In the genomic region with DNA sequence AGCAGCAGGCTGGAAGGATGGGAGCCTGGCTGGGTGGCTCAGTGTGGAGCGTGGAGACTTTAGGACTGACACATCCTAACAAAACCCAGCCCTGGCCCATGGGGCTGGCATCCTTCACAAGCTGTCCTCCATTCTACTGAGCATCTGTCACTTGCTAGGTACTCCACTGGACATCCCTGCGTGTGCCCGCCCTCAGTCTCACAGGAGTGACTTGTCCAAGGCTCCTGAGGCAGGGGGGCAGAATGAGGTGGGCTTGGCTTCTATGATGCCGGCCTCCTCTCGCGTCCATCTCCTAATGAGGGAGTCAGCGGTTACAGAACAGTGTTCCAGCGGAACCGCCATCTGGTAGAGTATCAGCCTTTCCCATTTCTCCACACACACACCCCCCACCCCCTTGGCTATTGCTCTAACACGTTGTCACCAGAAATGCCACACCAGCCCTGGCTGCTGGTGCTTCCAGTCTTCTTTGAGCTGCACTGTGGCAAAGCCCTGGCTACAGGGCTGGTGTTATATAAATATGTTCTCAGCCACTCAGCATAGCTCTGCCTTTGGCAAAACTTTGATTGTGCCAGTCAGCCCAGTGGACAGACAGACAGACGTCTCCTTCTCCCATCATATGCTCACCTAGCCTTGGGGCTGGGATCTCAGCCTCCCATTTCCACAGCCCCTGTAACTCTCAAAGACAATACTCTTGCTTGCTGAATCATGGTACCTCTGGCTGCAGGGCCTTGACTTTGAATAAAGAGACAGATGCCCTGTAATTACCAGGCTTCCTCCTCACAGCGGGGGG, we compare ENCODE assay signal across 12 mouse cellular contexts. TPM values are rescaled to one million over a fixed set of nuclear protein-coding genes. Genes with fewer than 3 reads are reported as not detected.
DNase-seq lines count a peak whose midpoint lies in the region; ATAC-seq lines count a peak whose summit lies in the region.
"Had no signal": no experiment of that assay in that cellular context is flagged by ENCODE, and none has a peak within 500 bp of the region (broad histone marks: within the 10 kb centered on the region; RNA-seq: fewer than 3 reads in every experiment).

No protein-coding gene starts in this region.

- DNase-seq in adrenal gland, postnatal 14 days = peak; percentile 34
- DNase-seq in adrenal gland, adult 18-20 months (ENCODE audit: low spot score in 2 of 2) = no peak
- DNase-seq in heart, postnatal 36 days = no peak

- 0 out of 2 replicates have a peak overlapping the region, but pooled peaks have one; percentile 21 for H3K27ac ChIP-seq in neural tube, embryonic 12.5 days
- H3K27ac ChIP-seq in neural tube, embryonic 15.5 days (replicated peaks) = no peak overlapping the region
- peak overlapping the region; percentile 34 for H3K27ac ChIP-seq in forebrain, embryonic 15.5 days (replicated peaks)
- H3K27ac ChIP-seq: liver, embryonic 15.5 days had no signal

- WGBS in neural tube, embryonic 12.5 days = 68% methylated on average over 11 of the region's 12 CpGs
- WGBS in neural tube, embryonic 15.5 days = 57% methylated on average over 11 of the region's 12 CpGs
- WGBS in forebrain, embryonic 15.5 days = 65% methylated on average over 11 of the region's 12 CpGs

- no peak overlapping the region for H3K4me2 ChIP-seq in neural tube, embryonic 12.5 days (replicated peaks)
- no peak overlapping the region for H3K4me2 ChIP-seq in neural tube, embryonic 15.5 days
- H3K4me2 ChIP-seq in forebrain, embryonic 15.5 days (replicated peaks) = no peak overlapping the region
- H3K4me2 ChIP-seq: liver, embryonic 15.5 days had no signal

- intact Hi-C loops in heart, postnatal 36 days (cut with DNase I) = loop anchor here (5.0 kb wide), 1 partner anchor 168 kb away; no protein-coding TSS in a partner anchor

- H3K9me3 ChIP-seq in neural tube, embryonic 12.5 days = no peaks in the 10 kb centered on the region
- no peaks in the 10 kb centered on the region for H3K9me3 ChIP-seq in neural tube, embryonic 15.5 days (replicated peaks)
- H3K9me3 ChIP-seq in forebrain, embryonic 15.5 days = no peaks in the 10 kb centered on the region
- H3K9me3 ChIP-seq: liver, embryonic 15.5 days had no signal

- ATAC-seq in neural tube, embryonic 12.5 days (ENCODE audit: low FRiP score, low read depth) = 0 out of 2 replicates have a peak, but pooled peaks have one; percentile 29
- no peak for ATAC-seq in neural tube, embryonic 15.5 days (ENCODE audit: low FRiP score)
- ATAC-seq in forebrain, embryonic 15.5 days (replicated peaks) = no peak
- no peak for ATAC-seq in CD4-positive, CD25-positive, alpha-beta regulatory T cell, adult 4 months
- ATAC-seq in granulocyte monocyte progenitor cell, adult 5-6 weeks (replicated peaks; ENCODE audit: poor library complexity, severe bottlenecking) = no peak

- no peaks in the 10 kb centered on the region for H3K27me3 ChIP-seq in neural tube, embryonic 12.5 days (replicated peaks)
- no peaks in the 10 kb centered on the region for H3K27me3 ChIP-seq in neural tube, embryonic 15.5 days (replicated peaks)
- no peaks in the 10 kb centered on the region for H3K27me3 ChIP-seq in forebrain, embryonic 15.5 days
- H3K27me3 ChIP-seq: liver, embryonic 15.5 days had no signal

- no peak overlapping the region for H3K9ac ChIP-seq in neural tube, embryonic 12.5 days
- H3K9ac ChIP-seq in neural tube, embryonic 15.5 days (replicated peaks) = no peak overlapping the region
- H3K9ac ChIP-seq in forebrain, embryonic 15.5 days (replicated peaks) = no peak overlapping the region
- H3K9ac ChIP-seq: liver, embryonic 15.5 days had no signal

- H3K4me1 ChIP-seq in neural tube, embryonic 12.5 days = peaks cover 7% of the 10 kb centered on the region
- H3K4me1 ChIP-seq in neural tube, embryonic 15.5 days = peaks cover 9% of the 10 kb centered on the region; the same call in 1 of the 2 replicates
- H3K4me1 ChIP-seq in forebrain, embryonic 15.5 days = 0 out of 2 replicates have a peak, but pooled peaks cover 11% of the 10 kb centered on the region
- H3K4me1 ChIP-seq: liver, embryonic 15.5 days had no signal

- no peaks in the 10 kb centered on the region for H3K36me3 ChIP-seq in neural tube, embryonic 12.5 days
- H3K36me3 ChIP-seq in neural tube, embryonic 15.5 days = no peaks in the 10 kb centered on the region
- H3K36me3 ChIP-seq in forebrain, embryonic 15.5 days = no peaks in the 10 kb centered on the region
- H3K36me3 ChIP-seq: liver, embryonic 15.5 days had no signal

- H3K4me3 ChIP-seq in neural tube, embryonic 12.5 days = no peak overlapping the region
- H3K4me3 ChIP-seq in neural tube, embryonic 15.5 days (replicated peaks) = no peak overlapping the region
- no peak overlapping the region for H3K4me3 ChIP-seq in forebrain, embryonic 15.5 days
- H3K4me3 ChIP-seq: liver, embryonic 15.5 days had no signal

RNA-seq across cellular contexts. Expression of gene Pgbd5, which starts 34.8 kb away (rescaled TPM):
- total RNA-seq in adrenal gland, postnatal 14 days (2021) = 5.4 and 5.9 TPM in 2 replicates
- total RNA-seq in adrenal gland, adult 18-20 months (2021) = 1 to 10 TPM; 3.9 to 6.0 TPM
- 8.0 and 8.5 TPM in 2 replicates for polyA plus RNA-seq in neural tube, embryonic 12.5 days (2016; fragmentation: Nextera tagmentation; extraction: Ambion mirVana)
- polyA plus RNA-seq in neural tube, embryonic 15.5 days (2015; fragmentation: Nextera tagmentation; extraction: Ambion mirVana) = 12.0 and 17.0 TPM in 2 replicates
- polyA plus RNA-seq in forebrain, embryonic 15.5 days (2015; fragmentation: Nextera tagmentation; extraction: Ambion mirVana) = 9.9 and 10.0 TPM in 2 replicates
- total RNA-seq in heart, postnatal 36 days (2021) = under 1 TPM; 0.68 to 0.80 TPM
- not detected for polyA plus RNA-seq in CD4-positive, CD25-positive, alpha-beta regulatory T cell, adult 4 months (2017; shearing (Covaris generic))
- not detected in 2 replicates for total RNA-seq in granulocyte monocyte progenitor cell, adult 5-6 weeks (2014; fragmentation: Nextera tagmentation)
- total RNA-seq in granulocyte monocyte progenitor cell, adult 5-6 weeks (2017) = not detected in 2 replicates
- total RNA-seq: hematopoietic stem cell, adult 5-6 weeks; megakaryocyte progenitor cell, adult 5-6 weeks; MEL had no signal
